Mouse (Mus musculus) neural tube, embryonic 13.5 days (tissue): ENCODE measurements around the gene Ccdc149. TPM values are rescaled to one million over a fixed set of nuclear protein-coding genes. Genes with fewer than 3 reads are reported as not detected.

Source experiments
- ATAC-seq: fragments of 200-750 bp; cut with Nextera tagmentation; 2 replicates; pipeline ENCODE4 v1.8.0; 2017; ENCODE audit warnings: low read depth, mild to moderate bottlenecking, moderate TSS enrichment, moderate library complexity
- H3K27ac ChIP-seq: fragments of 300-500 bp; sonication (generic); replicated peaks from 2 replicates; pipeline ENCODE4 v1.5.1; 2015; ENCODE audit warnings: moderate library complexity, mild to moderate bottlenecking, inconsistent platforms
- H3K27me3 ChIP-seq: fragments of 300-500 bp; sonication (generic); 2 replicates; pipeline ENCODE4 v1.6.1; 2015; ENCODE audit warnings: mild to moderate bottlenecking, inconsistent platforms
- H3K36me3 ChIP-seq: fragments of 300-500 bp; sonication (generic); 2 replicates; pipeline ENCODE4 v1.6.1; 2015; ENCODE audit warnings: mild to moderate bottlenecking, inconsistent platforms
- H3K4me1 ChIP-seq: fragments of 300-500 bp; sonication (generic); replicated peaks from 2 replicates; pipeline ENCODE4 v1.6.1; 2015; ENCODE audit warnings: inconsistent platforms
- H3K4me2 ChIP-seq: fragments of 300-500 bp; sonication (generic); 2 replicates; pipeline ENCODE4 v1.6.1; 2015; ENCODE audit warnings: inconsistent platforms, mild to moderate bottlenecking, moderate library complexity
- H3K4me3 ChIP-seq: fragments of 300-500 bp; sonication (generic); 2 replicates; pipeline ENCODE4 v1.5.1; 2015; ENCODE audit warnings: mild to moderate bottlenecking, inconsistent platforms
- H3K9ac ChIP-seq: fragments of 300-500 bp; sonication (generic); 2 replicates; pipeline ENCODE4 v1.6.1; 2015; ENCODE audit warnings: moderate library complexity, mild to moderate bottlenecking, inconsistent platforms
- H3K9me3 ChIP-seq: fragments of 300-500 bp; sonication (generic); 2 replicates; pipeline ENCODE4 v1.6.1; 2016; ENCODE audit warnings: inconsistent platforms
- WGBS: fragments of 180-500 bp; shearing (Covaris S2); methylation state at CpG from one replicate; pipeline ENCODE4 v1.1.7; 2015; 5-methylcytosine and 5-hydroxymethylcytosine counted together
- polyA plus RNA-seq: library from polyadenylated mRNA; unstranded; fragments of >200 nt; fragmentation: Nextera tagmentation; extraction: Ambion mirVana; gene quantifications from 2 replicates; pipeline ENCODE4 v1.2.1, GENCODE M21; 2015

Gene Ccdc149
- polyA plus RNA-seq, 1 experiment from 2014 or later = 7.5 TPM

- Histone ChIP-seq H3K9ac (no peak overlapping the region), H3K4me2 (no peak overlapping the region), H3K9me3 (no peaks in the 10 kb centered on the region), H3K36me3 (no peaks in the 10 kb centered on the region), H3K4me1 (no peaks in the 10 kb centered on the region), H3K4me3 (no peak overlapping the region), H3K27me3 (no peaks in the 10 kb centered on the region), H3K27ac (no peak overlapping the region)
- ATAC-seq = no peak
- WGBS = 92% methylated on average over 5 of the region's 5 CpGs
These were observed 118.6 kb downstream of the Ccdc149 start for GRCm38 (mm10) chr5:52352730-52353129.

- H3K27me3 ChIP-seq = no peaks in the 10 kb centered on the region
- no peak overlapping the region for H3K4me3 ChIP-seq
- H3K36me3 ChIP-seq = no peaks in the 10 kb centered on the region
- no peaks in the 10 kb centered on the region for H3K9me3 ChIP-seq
- no peak overlapping the region for H3K4me2 ChIP-seq
- no peak overlapping the region for H3K9ac ChIP-seq
- no peak for ATAC-seq
- no peaks in the 10 kb centered on the region for H3K4me1 ChIP-seq
- H3K27ac ChIP-seq = no peak overlapping the region
- WGBS = 95% methylated on average over 2 of the region's 2 CpGs
These were observed 119.8 kb downstream of the Ccdc149 start for GRCm38 (mm10) chr5:52351561-52351960.

GRCm38 (mm10) chr5:52350451-52350850 lies 120.9 kb downstream of the Ccdc149 start:
- Histone ChIP-seq H3K9ac (no peak overlapping the region), H3K27ac (no peak overlapping the region), H3K4me3 (no peak overlapping the region), H3K9me3 (no peaks in the 10 kb centered on the region), H3K4me2 (no peak overlapping the region), H3K4me1 (no peaks in the 10 kb centered on the region), H3K27me3 (no peaks in the 10 kb centered on the region), H3K36me3 (no peaks in the 10 kb centered on the region)
- no peak for ATAC-seq
- 97% methylated on average over 2 of the region's 2 CpGs for WGBS

GRCm38 (mm10) chr5:52346890-52347289 lies 124.4 kb downstream of the Ccdc149 start:
- H3K9ac ChIP-seq = no peak overlapping the region
- no peaks in the 10 kb centered on the region for H3K9me3 ChIP-seq
- 76% methylated on average over 2 of the region's 2 CpGs for whole genome bisulfite sequencing
- no peaks in the 10 kb centered on the region for H3K36me3 ChIP-seq
- H3K4me2 ChIP-seq = no peak overlapping the region
- H3K4me1 ChIP-seq = no peaks in the 10 kb centered on the region
- H3K27ac ChIP-seq = no peak overlapping the region
- ATAC-seq = no peak
- no peaks in the 10 kb centered on the region for H3K27me3 ChIP-seq
- no peak overlapping the region for H3K4me3 ChIP-seq

GRCm38 (mm10) chr5:52339134-52339533 lies 132.2 kb downstream of the Ccdc149 start:
- H3K27ac ChIP-seq = no peak overlapping the region
- 86% methylated on average over 2 of the region's 2 CpGs for WGBS
- no peaks in the 10 kb centered on the region for H3K36me3 ChIP-seq
- no peaks in the 10 kb centered on the region for H3K27me3 ChIP-seq
- H3K4me2 ChIP-seq = no peak overlapping the region
- H3K9me3 ChIP-seq = no peaks in the 10 kb centered on the region
- no peak for ATAC-seq
- H3K4me1 ChIP-seq = no peaks in the 10 kb centered on the region
- H3K9ac ChIP-seq = no peak overlapping the region
- no peak overlapping the region for H3K4me3 ChIP-seq

GRCm38 (mm10) chr5:52335590-52335989 lies 135.7 kb downstream of the Ccdc149 start:
- no peak overlapping the region for H3K4me2 ChIP-seq
- WGBS = 90% methylated on average over 3 of the region's 3 CpGs
- no peak overlapping the region for H3K4me3 ChIP-seq
- H3K27me3 ChIP-seq = no peaks in the 10 kb centered on the region
- no peaks in the 10 kb centered on the region for H3K36me3 ChIP-seq
- no peak overlapping the region for H3K27ac ChIP-seq
- H3K9ac ChIP-seq = no peak overlapping the region
- no peaks in the 10 kb centered on the region for H3K9me3 ChIP-seq
- ATAC-seq = no peak
- 0 out of 2 replicates have a peak, but pooled peaks cover 5% of the 10 kb centered on the region for H3K4me1 ChIP-seq

- Histone ChIP-seq H3K27ac (no peak overlapping the region), H3K27me3 (no peaks in the 10 kb centered on the region), H3K4me3 (no peak overlapping the region), H3K9ac (no peak overlapping the region), H3K4me2 (no peak overlapping the region), H3K9me3 (no peaks in the 10 kb centered on the region), H3K4me1 (0 out of 2 replicates have a peak, but pooled peaks cover 5% of the 10 kb centered on the region), H3K36me3 (no peaks in the 10 kb centered on the region)
- WGBS = 11% methylated on average over 8 of the region's 8 CpGs
- ATAC-seq = no peak
These were observed 139.2 kb downstream of the Ccdc149 start for GRCm38 (mm10) chr5:52332120-52332519.

Other genes starting within 250 kb of the Ccdc149 start
- gene Sod3, start 107.7 kb downstream of the Ccdc149 start, polyA plus RNA-seq = 1.2 and 1.4 TPM in 2 replicates
- gene Lgi2, start 94.9 kb upstream of the Ccdc149 start, polyA plus RNA-seq = 3.1 and 3.4 TPM in 2 replicates
- gene Sepsecs, start 198.2 kb upstream of the Ccdc149 start, polyA plus RNA-seq = 6.1 and 6.3 TPM in 2 replicates